Mouse (Mus musculus): ENCODE measurements at regions not wholly inside any gene's neighbourhood (a gene's known extent, or its start where the extent isn't known, plus 50 kb on each side); places are given as distances from the start of the nearest gene placed in this dataset.
A peak's percentile ranks its signal among the peaks of the same experiment; 100 is the strongest.

DNA sequence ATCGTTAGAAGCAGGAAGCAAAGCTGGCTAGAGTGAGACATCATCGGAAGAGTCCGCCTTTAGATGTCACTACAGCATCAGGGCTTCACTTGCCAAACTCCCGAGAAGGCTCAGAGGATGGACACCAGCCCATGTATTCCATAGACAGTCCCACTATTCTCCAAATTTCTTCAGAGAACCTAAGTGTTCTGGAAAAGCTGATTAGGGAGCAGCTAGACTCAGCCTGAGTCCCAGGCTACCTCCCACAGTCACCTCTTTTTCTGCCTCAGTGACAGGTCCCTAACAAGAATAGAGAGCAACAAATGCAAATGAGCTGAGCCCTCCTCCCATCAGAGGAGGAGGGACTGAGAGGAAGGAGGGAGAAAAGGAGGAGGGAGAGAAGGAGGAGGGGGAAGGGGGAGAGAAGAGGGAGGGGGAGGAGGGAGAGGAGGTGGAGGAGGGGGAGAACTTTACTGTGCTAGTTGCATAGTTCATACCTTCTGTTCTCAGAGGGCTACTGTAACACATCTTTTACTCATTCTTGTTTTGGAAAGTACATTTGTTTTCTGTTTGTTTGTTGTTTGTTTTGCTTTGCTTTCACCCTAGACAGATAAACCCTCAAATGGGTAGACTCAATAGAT lies 465.8 kb downstream of the Tmem182 start:
- no peak for DNase-seq

DNA sequence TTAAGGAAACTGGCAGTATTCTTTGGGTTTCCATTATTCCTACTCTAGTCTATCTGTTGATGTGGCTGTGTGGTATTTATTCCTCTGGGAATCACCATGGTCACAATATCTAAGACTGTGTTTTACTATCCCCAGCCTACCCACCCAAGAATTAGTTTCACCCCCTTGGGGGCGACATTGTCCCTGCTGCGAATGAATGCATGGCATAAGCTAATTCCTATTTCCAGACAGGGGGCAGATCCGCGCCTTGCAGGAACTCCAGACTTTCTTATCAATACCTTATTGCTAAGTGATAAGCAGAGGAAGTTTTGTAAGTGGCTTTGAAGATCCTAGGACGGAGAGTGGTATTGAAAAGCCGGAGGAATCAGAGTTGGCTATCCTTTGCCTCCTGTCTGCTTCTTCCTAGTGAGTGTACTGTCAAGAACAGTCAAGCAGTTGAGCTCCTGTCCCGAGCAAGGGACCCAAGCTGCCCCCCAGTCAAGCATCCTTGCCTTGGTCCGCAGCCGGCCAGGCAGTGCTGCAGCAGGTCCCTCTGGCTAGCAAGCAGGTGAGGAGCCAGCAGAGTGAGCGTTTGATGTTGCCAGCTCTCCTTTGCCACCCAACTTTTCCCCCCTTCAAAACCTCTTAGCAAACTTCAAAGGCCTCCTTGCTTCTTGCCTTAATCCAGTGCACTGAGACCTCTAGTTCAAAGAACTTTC lies 469.3 kb downstream of the Tmem182 start:
- DNase-seq: no peak

DNA sequence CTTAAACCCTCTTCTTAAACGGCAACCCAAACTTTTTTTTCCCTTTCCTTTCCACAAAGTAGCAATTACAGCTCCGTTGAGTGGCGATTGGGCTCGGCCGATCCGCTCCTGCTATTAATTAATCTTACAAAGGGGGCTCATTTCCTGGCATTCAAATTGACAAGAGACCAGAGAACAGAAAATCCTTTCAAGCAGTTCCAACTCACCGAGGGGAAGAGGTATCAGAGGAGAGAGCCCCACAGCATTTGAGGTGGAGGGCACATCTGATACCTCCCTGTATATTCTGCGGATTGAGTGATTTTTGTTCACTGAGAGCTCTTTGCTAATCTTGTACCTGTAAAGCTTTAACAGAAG lies 469.8 kb downstream of the Tmem182 start:
- no peak for DNase-seq

DNA sequence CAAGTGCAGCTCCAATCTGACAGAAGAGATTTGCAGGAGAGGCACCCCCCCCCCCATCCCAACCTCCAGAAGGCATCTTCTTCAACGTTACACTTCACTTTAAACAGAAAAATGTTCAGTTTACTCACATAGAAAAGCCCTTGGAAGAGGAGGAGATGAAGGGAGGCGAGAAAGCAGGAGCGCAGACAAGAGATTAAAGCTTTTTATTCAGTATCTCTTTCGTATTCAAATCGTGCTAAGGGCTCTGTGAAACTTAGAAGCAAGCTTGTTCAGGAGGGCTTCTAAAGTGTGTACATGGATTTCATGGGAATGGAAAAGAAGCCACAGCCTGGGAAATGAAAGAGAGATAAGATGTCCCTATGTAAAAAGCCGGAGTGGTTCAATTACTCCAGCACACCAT lies 470.2 kb downstream of the Tmem182 start:
- no peak for DNase-seq

DNA sequence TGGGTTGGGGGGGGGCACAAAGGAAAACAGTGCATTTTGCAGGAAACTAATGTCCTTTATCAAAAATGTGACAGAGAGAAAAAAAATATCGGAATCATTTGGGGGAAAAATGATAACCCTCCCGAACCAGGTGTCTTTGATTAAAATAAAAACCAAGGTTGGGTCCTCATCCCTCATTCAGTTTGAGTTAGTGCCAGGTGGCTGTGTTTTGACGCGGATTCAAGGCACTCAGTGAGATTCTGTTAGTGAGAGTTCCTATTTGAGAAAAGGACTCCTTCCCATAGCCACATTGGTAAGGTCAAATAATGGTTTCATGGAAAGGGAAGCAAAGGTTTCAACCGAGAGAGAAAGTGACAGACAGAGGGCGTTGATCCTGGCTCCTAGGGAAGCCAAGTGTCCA lies 470.9 kb downstream of the Tmem182 start:
- DNase-seq: no peak

DNA sequence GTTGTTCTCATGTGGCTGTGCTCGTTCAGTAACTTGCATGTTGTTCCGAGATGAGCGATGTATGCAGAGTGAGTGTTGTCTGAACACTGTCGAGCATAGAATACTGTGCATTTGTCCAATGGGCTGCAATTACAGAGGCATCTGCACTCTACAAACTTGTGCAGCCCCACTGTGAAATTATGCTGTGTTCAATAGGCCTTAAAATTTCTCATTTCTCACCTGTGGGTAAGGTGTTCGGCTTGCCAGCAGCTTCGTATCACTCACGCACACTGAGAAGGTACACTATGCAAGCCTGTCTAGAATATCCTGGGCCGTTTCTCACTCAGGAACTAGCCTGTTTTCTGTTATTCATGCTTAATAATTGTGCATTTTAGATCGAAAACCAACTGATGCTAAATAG lies 479.8 kb downstream of the Tmem182 start:
- DNase-seq: no peak

DNA sequence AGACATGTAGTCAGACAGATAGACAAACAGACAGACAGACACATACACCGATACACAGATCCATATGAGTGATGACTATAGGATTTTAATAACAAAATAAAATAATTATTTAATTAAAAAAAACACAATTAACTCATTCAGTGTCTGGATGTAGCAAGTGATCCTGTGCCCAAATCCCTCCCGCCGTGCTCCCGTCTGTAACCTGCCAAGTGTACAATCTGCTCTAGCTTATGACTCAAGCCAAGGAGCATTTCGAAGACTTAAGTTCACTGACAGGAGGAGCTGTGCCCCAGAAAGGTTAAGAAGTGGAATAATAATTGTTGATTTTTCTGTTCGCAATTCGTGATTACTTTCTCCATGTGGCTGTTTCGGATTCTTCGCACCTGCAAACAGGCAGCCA lies 480.8 kb downstream of the Tmem182 start:
- no peak for DNase-seq

DNA sequence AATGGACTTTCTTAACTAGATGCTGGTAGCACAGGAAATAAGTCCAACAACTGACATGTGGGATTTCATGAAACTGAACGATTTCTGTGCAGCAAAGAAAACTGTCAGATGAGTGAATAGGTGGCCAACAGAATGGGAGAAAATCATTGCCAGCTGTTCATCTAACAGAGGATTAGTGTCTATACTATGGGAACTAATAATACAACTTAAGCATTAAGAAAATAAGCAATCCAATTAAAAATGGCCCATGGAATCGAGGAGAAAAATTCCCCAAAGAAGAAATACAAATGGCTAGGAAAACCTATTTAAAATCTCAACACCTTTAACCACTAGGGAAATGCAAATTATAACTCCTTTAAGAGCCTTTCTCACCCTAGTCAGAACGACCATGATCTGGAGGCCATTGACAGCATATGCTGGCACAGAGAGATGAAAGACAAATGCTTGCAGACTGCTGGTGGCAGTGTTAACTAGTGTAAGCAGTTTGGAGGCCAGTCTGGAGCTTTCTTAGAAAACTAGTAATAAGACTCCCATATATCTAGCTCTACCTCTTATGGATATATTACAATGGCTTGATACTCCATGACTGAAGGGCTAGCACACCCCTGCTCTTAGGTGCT lies 521.6 kb downstream of the Tmem182 start:
- no peak for DNase-seq

DNA sequence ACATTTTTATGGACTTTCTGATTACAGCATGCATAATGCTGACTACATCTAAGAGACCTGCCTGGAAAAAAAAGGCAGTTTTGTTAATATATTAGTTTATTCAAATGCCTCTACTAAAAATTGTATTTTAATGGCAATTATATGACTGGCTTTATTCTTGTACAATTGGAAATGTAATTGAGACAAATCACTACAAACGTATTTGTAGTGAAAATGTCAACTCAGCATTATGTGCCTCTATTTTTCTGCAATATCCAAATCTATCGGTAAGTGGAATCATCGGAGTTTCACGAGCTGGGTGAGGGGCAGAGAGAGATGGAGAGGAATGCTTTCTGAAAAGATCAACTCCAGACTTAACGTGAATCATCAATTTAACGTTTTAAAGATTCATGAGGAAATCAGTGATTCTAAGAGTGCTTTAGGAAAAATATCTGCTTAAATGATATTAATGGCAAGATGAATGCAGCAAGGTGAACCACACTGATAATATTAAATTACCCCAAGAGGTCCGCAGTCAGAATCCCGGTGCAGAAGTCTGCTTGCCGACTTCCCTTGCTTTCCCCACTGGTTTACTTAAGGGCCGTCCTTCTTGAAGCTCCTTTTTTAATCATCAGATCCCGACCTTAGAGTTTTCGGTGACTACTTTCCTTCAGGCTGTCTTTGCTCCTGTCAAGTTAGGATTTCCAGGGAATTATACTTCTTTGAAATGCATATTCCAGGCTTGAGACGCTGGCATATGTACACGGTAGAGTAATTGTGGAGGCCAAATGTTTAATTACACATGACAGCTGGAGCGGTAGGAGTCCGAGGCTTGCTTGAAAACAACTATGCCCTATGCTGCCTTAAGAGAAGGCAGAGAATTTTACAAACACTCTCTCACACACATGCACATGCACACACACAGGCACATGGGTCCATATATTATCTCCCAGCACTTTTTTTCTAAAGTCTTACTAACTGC lies 544.7 kb downstream of the Tmem182 start:
- no peak for DNase-seq

DNA sequence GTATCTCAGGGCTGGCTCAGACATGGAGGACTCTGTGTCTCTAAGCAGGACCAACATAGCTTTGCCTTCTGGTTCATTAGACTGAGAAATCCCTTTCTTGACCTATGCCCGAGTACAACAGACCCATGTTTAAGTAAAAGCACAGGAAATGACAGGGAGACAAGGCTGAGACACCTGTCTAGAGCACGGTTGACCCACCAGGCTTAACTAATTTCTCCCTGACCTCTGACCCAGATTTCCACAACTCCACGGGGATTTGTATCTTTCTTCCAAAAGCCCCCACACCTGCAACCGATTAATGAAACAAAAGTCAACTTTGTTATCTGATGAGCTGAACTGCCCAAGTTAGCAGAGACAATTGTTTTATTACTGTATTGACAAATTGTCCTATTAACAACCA lies 553.7 kb downstream of the Tmem182 start:
- DNase-seq: no peak

DNA sequence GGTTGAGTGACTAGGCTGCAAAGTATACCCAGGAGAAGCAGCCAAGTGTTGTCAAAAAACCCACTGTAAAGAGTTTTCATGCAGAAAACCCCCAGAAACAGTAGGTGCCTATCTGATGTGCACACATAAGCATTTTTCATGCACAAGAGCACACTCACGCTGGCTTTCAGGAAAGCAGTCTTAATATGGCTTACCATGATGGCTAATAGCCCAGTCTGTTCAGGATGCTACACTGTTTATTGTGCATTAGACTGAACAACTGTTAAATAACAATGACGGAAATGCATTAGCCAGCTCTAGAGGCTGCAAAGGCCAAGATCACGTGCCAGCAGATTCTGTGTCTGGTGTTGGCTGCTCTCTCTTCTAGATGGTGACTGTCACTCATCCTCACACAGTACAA lies 556.1 kb downstream of the Tmem182 start:
- no peak for DNase-seq

DNA sequence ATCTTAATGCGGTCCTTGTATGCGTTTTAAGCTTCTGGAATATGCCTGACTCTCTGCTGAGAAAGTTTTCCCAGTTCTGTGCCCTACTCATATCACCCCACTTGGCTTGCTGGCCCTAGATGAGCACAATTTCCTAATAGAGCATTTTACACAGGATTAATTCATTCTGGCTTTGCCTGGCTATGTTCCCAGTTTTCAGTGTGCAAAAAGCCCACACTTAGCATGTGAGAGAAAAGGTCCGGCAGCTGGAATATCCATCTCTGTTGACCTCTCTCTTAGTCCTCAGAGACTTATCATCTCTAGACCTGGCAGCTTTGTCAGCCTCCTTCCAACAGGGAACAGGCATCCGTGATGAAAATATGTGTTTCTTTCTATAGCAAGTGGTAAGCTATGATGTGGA lies 574.6 kb downstream of the Tmem182 start:
- DNase-seq: no peak

DNA sequence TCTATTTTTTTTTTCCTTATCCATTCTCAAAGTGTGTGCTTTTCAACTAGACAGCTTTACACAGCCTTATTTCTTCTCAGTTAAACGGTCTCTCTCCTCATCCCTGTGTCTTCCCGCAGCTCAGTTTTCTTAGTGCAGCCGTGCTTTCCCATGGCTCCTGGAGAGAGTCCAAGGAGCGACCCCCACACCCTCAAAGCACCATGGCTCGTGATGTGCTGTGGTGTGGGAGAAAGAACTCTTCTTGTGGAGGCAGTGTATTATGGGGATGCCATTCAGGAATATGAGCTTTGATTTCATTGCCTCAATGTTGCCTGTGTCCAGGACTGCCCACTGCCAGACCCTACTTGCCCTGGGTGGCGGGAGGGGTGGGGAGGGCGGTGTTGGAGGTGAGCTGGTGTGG lies 576.1 kb downstream of the Tmem182 start:
- no peak for DNase-seq

DNA sequence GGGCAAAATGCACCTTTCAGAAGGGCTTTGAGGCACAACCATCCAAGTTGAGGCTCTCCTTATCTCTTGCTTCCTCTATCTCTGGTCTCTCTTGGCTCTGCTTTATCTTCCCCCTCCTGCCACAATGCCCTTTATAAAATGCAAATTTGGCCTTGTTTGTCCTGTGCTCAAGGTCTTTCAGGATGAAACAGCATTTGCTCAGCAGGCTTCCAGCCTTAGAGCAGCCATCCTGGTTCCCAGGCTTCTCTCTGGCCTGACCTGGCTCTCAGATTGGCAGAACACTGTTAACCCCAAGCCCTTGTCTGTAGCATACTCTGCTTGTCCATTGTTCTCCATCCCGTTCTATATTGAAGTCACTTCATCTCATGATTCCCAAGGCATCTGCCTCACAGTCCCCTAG lies 579.3 kb downstream of the Tmem182 start:
- DNase-seq: peak; percentile 39

DNA sequence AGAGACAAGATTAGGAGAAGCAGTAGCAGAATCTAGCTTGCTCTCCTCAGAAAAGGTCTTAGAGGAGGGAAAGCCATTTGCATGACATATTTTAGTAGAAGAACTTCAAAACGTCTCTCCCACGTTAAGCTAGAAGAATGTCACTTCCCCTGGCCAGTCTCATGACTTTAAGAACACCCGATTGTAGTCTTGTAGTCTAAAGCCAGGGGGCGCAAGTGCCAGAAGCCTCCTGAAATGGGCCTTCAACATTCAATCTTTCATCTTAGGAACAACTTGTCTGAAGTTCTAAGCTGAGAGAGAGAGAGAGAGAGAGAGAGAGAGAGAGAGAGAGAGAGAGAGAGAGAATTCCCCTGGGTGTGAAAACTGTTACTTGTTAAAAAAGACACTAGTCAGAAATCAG lies 581.0 kb downstream of the Tmem182 start:
- DNase-seq: no peak

DNA sequence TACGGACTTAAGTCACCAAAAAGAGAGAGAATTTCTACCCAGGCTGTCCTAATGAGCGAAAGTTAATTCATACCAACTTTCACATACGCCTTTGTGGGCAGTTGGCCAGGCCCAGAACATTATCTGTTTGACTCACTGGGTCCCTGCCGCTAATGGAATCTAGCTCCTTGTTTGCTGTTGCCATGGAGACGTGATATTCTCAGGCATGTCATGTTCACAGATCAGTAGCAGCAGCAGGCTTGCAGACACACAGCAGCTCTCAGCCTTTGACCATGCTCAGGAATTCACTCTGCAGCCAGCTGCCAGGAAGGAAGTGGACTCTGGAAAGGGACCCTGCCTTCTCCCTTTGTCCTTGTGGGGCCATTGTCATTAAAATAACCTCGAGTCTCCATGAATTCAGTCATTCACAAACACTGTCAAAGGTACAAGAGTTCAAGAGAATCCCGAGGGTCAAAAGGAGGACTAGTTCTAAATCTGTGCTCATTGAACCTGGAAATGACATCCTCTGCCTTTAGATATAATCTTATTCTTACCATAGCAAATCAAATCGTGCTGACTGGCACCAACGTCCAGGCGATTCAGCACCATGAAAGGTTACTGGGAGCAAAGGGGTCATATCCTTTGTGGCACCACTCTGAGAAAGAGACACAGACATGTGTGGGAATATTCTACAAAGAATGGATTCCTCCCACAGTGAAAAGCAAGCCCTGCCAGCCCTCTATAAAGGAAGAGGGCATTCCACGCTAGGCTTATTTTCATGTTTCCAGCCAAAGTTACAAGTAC lies 584.9 kb downstream of the Tmem182 start:
- peak; percentile 76 for DNase-seq

DNA sequence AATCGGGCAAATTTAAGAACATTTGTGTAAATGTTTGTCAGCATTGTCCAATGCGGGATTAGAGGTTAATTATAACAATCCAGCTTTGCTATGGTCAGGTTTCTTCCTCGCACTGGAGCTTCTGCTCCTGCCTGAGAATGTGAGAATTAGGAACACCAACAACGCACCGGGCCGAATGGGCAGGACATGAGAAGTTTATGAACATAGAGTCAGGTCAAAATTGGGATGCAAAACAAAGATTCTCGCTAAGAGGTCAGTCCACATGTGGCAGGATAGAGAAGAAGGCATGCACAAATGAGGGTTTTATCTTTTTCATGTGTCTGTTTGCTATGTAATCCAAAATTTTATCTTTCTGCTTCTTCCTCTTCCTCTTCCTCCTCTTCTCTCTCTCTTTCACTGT lies 585.7 kb downstream of the Tmem182 start:
- DNase-seq: no peak

DNA sequence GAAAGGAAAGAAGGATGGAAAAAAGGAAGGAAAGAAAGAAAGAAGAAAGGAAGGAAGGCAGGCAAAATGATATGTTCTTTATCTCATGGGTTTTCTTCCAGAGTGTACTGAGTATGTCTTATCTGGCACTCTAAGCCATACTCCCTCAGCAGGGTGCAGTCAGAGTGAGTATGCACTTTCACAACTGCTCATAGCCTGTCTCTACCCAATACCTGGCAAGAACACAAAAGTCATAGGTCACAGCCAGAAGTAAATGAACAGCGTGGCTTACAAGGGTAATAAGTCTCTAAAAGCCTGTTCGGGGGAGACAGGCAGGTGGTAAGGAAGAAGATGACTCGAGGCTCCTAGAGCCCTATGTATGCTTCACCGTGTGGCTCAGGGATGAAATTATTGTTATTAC lies 587.9 kb downstream of the Tmem182 start:
- DNase-seq: no peak

DNA sequence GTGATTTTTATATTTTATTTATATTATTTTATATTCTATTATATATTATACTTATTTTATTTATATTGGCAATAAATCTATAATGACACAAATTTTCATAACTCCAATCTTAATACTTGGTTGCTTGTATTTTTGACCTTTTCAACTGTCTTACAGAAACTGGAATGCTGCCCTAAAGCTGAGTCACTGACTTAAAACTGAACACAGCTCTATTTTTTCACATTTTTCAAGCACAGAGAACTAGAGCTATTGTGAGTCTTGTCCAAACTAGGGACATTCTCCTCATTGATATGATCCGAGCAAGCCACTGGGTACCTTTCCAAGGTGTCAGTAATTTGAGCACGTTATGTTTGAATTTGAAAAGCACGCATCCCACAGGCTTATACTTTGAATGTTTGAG lies 589.7 kb downstream of the Tmem182 start:
- DNase-seq: no peak

DNA sequence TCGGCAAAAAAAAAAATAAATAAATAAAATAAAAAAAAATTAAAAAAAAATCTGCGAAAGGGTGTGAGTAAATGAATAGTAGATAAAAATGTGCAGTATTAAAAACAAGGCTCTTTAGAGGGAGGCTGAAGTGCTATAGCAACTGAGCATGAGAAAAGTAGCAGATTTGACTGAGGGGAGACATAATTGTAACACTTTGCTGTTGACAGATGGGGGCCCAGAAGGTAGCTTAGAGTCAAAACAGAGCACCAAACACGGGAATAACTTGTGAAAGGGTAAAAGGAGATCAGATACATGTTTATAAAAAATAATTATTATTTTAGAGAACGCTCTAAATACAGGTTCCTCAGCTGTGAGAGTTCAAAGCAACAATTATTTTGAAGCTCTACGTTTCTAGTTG lies 605.1 kb downstream of the Tmem182 start:
- no peak for DNase-seq

DNA sequence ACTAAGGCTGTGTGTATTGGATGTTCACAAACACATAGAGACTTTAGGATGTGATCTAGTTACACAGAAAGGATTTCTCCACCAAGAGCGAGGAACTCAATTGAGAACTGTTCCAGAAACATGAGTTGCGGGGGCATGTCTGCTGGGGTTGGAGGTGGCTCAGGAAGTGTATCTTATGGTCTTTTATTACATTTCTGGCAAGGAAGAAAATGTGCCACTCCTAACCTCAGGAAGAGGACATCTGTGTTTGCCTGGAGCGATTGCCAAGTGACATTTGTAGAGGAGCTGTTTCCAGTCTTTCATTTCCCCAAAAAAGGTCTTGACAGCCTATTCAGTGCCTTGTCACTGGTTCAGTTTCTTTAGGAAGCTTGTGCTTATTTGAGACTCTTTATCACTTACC lies 606.2 kb downstream of the Tmem182 start:
- no peak for DNase-seq

DNA sequence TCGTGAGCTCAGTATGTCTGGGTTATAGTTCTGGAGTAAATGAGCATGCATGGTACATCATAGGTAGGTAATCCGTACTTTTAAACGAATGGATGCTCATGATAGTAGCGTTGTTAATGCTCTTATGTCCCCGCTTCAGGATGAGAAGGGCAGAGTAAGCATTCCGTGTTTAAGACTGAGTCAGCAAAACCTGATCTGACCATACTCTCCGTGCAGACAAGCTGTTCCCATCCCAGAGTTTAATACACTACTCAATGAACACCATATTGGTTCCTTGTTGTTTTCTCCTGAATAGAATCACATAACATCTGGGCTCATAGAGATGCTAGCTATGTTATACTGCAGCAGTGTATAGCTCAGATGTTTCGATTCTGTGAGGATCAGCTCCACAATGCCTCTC lies 606.7 kb downstream of the Tmem182 start:
- DNase-seq: no peak
